Mouse (Mus musculus) myocyte (in vitro differentiated cells): ENCODE results near the gene Caskin1. TPM values are rescaled to one million over a fixed set of nuclear protein-coding genes. Genes with fewer than 3 reads are reported as not detected.

Experiments used
- H3K27me3 ChIP-seq: one replicate; pipeline ENCODE4 v1.6.1; 2011; ENCODE audit not compliant: control insufficient read depth, insufficient read depth, insufficient read length
- H3K36me3 ChIP-seq: one replicate; pipeline ENCODE4 v1.6.1; 2011; ENCODE audit not compliant: control insufficient read depth, insufficient read depth
- H3K4me2 ChIP-seq: one replicate; pipeline ENCODE4 v1.6.1; 2011; ENCODE audit warnings: low read depth, control low read depth
- H3K4me3 ChIP-seq: one replicate; pipeline ENCODE4 v1.5.1; 2011; ENCODE audit warnings: mild to moderate bottlenecking, control low read depth, moderate library complexity
- H3K79me2 ChIP-seq: one replicate; pipeline ENCODE4 v1.6.1; 2011; ENCODE audit not compliant: control insufficient read depth, insufficient read depth
- H3ac ChIP-seq: one replicate; pipeline ENCODE4 v1.6.1; 2011; ENCODE audit not compliant: control insufficient read depth, insufficient read length
- CEBPB ChIP-seq: IDR thresholded peaks from 2 replicates; pipeline ENCODE4 v1.6.1; 2011; ENCODE audit warnings: mild to moderate bottlenecking, moderate library complexity; ENCODE audit not compliant: poor library complexity, insufficient read depth, severe bottlenecking
- E2F4 ChIP-seq: IDR thresholded peaks from one replicate; pipeline ENCODE4 v1.6.1; 2011; ENCODE audit warnings: mild to moderate bottlenecking, control low read depth, moderate library complexity; ENCODE audit not compliant: insufficient read depth
- MAX ChIP-seq: IDR thresholded peaks from one replicate; pipeline ENCODE4 v1.6.1; 2011; ENCODE audit warnings: low read depth, mild to moderate bottlenecking, control low read depth
- MYOD1 ChIP-seq, 3 experiments: IDR thresholded peaks; one replicate each; pipeline ENCODE4 v1.6.1; 2011; ENCODE audit warnings: control low read depth in 2 of 3, low read depth in 2 of 3, mild to moderate bottlenecking in 2 of 3, moderate library complexity in 1 of 3; ENCODE audit not compliant: insufficient read length in 2 of 3, control insufficient read depth in 1 of 3
- MYOG ChIP-seq, 3 experiments: IDR thresholded peaks; one replicate each; pipeline ENCODE4 v1.6.1; 2011; ENCODE audit warnings: control low read depth in 2 of 3, low read depth in 2 of 3, mild to moderate bottlenecking in 2 of 3; ENCODE audit not compliant: insufficient read length in 2 of 3, control insufficient read depth in 1 of 3, insufficient read depth in 1 of 3
- POLR2A ChIP-seq: IDR thresholded peaks from one replicate; pipeline ENCODE4 v1.6.1; 2011; ENCODE audit warnings: low read depth, mild to moderate bottlenecking, control low read depth, moderate library complexity; ENCODE audit not compliant: insufficient read length
- POLR2AphosphoS2 ChIP-seq: IDR thresholded peaks from one replicate; pipeline ENCODE4 v1.6.1; 2011; ENCODE audit warnings: low read depth, control low read depth; ENCODE audit not compliant: insufficient read length
- REST ChIP-seq: IDR thresholded peaks from one replicate; pipeline ENCODE4 v1.6.1; 2011; ENCODE audit warnings: mild to moderate bottlenecking, control low read depth, moderate library complexity; ENCODE audit not compliant: insufficient read depth, insufficient read length
- SRF ChIP-seq: IDR thresholded peaks from one replicate; pipeline ENCODE4 v1.6.1; 2011; ENCODE audit warnings: low read depth; ENCODE audit not compliant: control insufficient read depth, insufficient read length
- TCF12 ChIP-seq: IDR thresholded peaks from one replicate; pipeline ENCODE4 v1.6.1; 2011; ENCODE audit warnings: mild to moderate bottlenecking, control low read depth; ENCODE audit not compliant: poor library complexity, insufficient read depth, severe bottlenecking
- TCF3 ChIP-seq: IDR thresholded peaks from one replicate; pipeline ENCODE4 v1.6.1; 2011; ENCODE audit warnings: low read depth, control low read depth; ENCODE audit not compliant: insufficient read length
- USF1 ChIP-seq: IDR thresholded peaks from one replicate; pipeline ENCODE4 v1.6.1; 2011; ENCODE audit warnings: low read depth, mild to moderate bottlenecking, control low read depth, moderate library complexity
- polyA plus RNA-seq: library from polyadenylated mRNA; unstranded; fragments of >200 nt; fragmentation: generic; extraction: Trizol; gene quantifications from one replicate; pipeline ENCODE4 v1.2.1, GENCODE M21; 2012; ENCODE audit warnings: missing spikeins

The Caskin1 gene
- polyA plus RNA-seq, 1 experiment: 0.16 TPM

DNA sequence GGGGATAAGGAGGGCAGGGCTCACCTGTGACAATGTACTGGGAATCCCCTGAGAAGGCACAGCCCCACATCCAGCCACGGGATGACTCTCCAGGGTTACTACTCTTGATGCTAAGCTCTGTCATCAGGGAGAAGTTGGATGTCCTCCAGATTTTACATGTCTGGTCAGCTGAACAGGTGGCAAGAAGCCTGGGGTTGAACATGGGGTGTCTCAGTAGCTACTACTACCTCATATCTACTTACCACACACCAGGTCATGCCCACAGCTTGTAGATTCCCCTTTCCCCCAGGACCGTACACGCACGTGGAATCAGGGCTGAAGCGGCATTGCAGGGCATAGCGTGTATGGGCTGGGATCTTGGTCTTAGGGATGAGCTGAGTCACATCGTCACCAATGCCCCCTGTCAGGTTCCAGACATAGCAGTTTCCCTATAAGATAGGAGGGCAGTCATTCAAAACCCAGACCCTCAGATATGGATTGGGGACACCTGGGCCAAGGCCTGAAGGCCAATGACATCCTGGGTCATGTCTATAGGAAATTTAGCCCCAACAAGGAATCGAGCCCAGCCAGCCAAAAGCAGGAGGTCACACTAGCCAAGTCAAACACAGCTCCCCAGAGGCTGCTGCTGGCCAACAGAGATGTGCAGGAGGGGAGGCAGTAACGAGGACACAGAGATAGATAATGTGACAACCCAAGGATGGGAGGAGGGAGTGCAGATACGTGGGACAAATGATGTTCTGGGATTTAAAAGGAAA is 12.2 kb upstream of the Caskin1 start:
- TF ChIP-seq MYOD1 (IDR thresholded peaks at IDR 0.05; ENCODE audit: control insufficient read depth in 1 of 3, insufficient read length in 2 of 3, low read depth in 2 of 3) (peak in 1 of 3 experiments; percentile 40), POLR2AphosphoS2 (no peak), CEBPB (no peak)
- Histone ChIP-seq H3K36me3 (peaks cover 18% of the 10 kb centered on the region), H3K4me2 (no peak overlapping the region), H3ac (no peak overlapping the region), H3K27me3 (no peaks in the 10 kb centered on the region), H3K4me3 (no peak overlapping the region), H3K79me2 (peaks cover 23% of the 10 kb centered on the region)

- TF ChIP-seq POLR2A (no peak), POLR2AphosphoS2 (no peak), MYOD1 (IDR thresholded peaks at IDR 0.05; ENCODE audit: control insufficient read depth in 1 of 3, insufficient read length in 2 of 3, low read depth in 2 of 3) (no peak)
- H3K4me2 ChIP-seq: peak overlapping the region; percentile 95
- H3K36me3 ChIP-seq: peaks cover 18% of the 10 kb centered on the region
- no peak overlapping the region for H3ac ChIP-seq
- H3K4me3 ChIP-seq: peak overlapping the region; percentile 56
- H3K27me3 ChIP-seq: no peaks in the 10 kb centered on the region
- peaks cover 11% of the 10 kb centered on the region for H3K79me2 ChIP-seq
These were observed 11.1 kb upstream of the Caskin1 start for GRCm38 (mm10) chr17:24477053-24477984.

DNA sequence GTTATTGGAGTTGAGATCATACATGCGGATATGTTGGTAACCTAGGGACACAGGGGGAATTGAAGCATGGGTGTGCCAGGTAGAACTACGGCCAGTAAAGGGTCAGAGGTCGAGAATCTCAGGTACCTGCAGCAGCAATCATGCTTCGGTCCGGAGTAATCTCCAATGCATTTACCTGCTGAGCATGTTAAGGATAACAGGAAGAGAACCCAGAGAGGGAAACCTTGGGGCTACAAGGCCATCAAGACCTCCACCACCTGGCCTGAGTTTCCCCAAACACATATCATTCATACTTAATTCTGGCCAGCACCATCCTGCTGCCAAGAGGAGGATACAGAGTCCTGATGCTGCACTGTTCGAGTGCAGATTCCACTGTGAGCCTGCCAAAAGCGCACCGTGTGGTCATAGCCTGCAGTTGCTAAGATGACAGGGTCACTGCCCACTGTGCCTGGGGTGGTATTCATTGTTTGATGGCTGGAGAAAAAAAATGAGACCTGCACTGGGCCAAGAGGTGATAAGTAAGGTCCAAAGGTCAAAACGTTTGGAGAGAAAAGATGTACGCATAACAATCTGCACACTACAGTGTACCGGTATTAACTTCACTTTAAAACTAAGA is 10.3 kb upstream of the Caskin1 start:
- Histone ChIP-seq H3K79me2 (peaks cover 6% of the 10 kb centered on the region), H3K4me3 (peak overlapping the region; percentile 56), H3K36me3 (peaks cover 18% of the 10 kb centered on the region), H3K4me2 (peak overlapping the region; percentile 95), H3ac (peak overlapping the region; percentile 26), H3K27me3 (no peaks in the 10 kb centered on the region)
- TF ChIP-seq USF1: no peak
- TF ChIP-seq POLR2AphosphoS2: no peak
- TF ChIP-seq MAX: no peak
- TF ChIP-seq MYOG (IDR thresholded peaks at IDR 0.05; ENCODE audit: control insufficient read depth in 1 of 3, insufficient read depth in 1 of 3, insufficient read length in 2 of 3, low read depth in 2 of 3): no peak
- no peak for TF ChIP-seq REST
- no peak for TF ChIP-seq TCF12
- TF ChIP-seq MYOD1 (IDR thresholded peaks at IDR 0.05; ENCODE audit: control insufficient read depth in 1 of 3, insufficient read length in 2 of 3, low read depth in 2 of 3): no peak
- no peak for TF ChIP-seq TCF3
- no peak for TF ChIP-seq E2F4
- no peak for TF ChIP-seq POLR2A
- no peak for TF ChIP-seq CEBPB
- TF ChIP-seq SRF: no peak

DNA sequence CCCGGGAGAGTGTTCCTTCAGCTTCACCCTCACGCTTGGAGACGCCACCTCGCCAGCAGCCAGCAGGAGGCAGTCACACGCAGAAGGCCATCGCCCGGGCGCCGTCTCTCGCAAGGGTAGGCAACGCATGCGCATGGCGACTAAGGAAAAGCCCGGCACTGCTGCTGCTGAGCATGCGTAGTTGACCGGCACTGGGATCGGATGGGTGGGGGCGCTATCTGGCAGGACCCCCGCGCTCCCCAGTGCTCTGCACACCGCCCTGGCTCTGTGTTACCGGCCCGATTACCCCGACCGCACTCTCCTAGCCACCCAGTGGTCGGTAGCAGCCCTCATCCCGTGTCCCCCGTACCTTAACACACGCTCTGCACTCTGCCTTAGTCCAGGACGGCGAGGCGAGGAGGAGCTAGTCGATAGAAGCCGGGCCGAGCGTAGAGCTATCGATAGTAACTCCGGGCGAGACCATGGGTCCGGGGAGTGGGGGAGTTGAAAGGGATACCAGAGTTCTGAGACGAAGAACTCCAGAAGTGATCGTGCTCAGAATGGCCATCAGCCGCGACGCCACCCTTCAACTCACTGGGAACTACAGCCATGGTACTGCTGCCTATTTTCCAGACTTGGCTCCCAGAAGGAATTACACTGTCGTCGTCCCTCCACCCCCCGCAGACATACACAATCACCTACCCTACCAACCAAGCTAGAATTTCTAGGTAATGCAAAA is 9.6 kb upstream of the Caskin1 start, which contains the start of gene Mlst8:
TSS of gene Mlst8 (minus strand) at position 416 of the 718 bp plus-strand sequence.
- H3K4me2 ChIP-seq: peak within 1 kb of the TSS; percentile 95
- TF ChIP-seq MYOG (IDR thresholded peaks at IDR 0.05; ENCODE audit: control insufficient read depth in 1 of 3, insufficient read depth in 1 of 3, insufficient read length in 2 of 3, low read depth in 2 of 3) (no peak), POLR2A (peak; percentile 88), TCF3 (no peak), MAX (no peak), REST (no peak), USF1 (no peak), MYOD1 (IDR thresholded peaks at IDR 0.05; ENCODE audit: control insufficient read depth in 1 of 3, insufficient read length in 2 of 3, low read depth in 2 of 3) (peak in 1 of 3 experiments; percentile 18), SRF (peak; percentile 77), POLR2AphosphoS2 (peak; percentile 80), CEBPB (0 out of 2 replicates have a peak, but pooled peaks have one; percentile 10), TCF12 (no peak), E2F4 (no peak)
- H3K4me3 ChIP-seq: peak within 1 kb of the TSS; percentile 56
- no peaks in the 10 kb centered on the region for H3K27me3 ChIP-seq
- H3ac ChIP-seq: peak within 1 kb of the TSS; percentile 26
- peaks cover 18% of the 10 kb centered on the region for H3K36me3 ChIP-seq
- H3K79me2 ChIP-seq: peaks cover 6% of the 10 kb centered on the region
